Mouse (Mus musculus): ENCODE results near the gene Tlr5.

The Tlr5 gene

GRCm38 (mm10) chr1:182987801-182988200, 33.2 kb downstream of the Tlr5 start:
- no peak for DNase-seq (ENCODE audit: extremely low spot score, low read depth, low spot score)

- DNase-seq (ENCODE audit: extremely low spot score, low read depth, low spot score), result no peak
These were observed 34.1 kb downstream of the Tlr5 start for GRCm38 (mm10) chr1:182988646-182989045.

- DNase-seq (ENCODE audit: extremely low spot score, low read depth, low spot score), result no peak
These were observed 35.6 kb downstream of the Tlr5 start for GRCm38 (mm10) chr1:182990092-182990762.

- no peak for DNase-seq (ENCODE audit: extremely low spot score, low read depth, low spot score)
These were observed 36.6 kb downstream of the Tlr5 start for GRCm38 (mm10) chr1:182991002-182991778.

Measured in hindlimb bud, embryonic 11.5 days (tissue).